Mouse (Mus musculus) heart, adult 2 months (tissue): ENCODE data around the gene Ttc30a1. TPM values are rescaled to one million over a fixed set of nuclear protein-coding genes. Genes with fewer than 3 reads are reported as not detected.

Experiments
- DNase-seq, 2 experiments: peaks; one replicate each; pipeline ENCODE4 v3.0.0; 2021
- H3K27ac ChIP-seq: fragments of 200-600 bp; 2 replicates; pipeline ENCODE4 v1.8.1; 2022
- H3K27me3 ChIP-seq: fragments of 200-500 bp; 2 replicates; pipeline ENCODE4 v1.6.1; 2012; ENCODE audit warnings: mild to moderate bottlenecking, low read length, inconsistent platforms, mixed read lengths; ENCODE audit not compliant: control insufficient read depth, insufficient read depth
- H3K36me3 ChIP-seq: fragments of 200-500 bp; 2 replicates; pipeline ENCODE4 v1.6.1; 2012; ENCODE audit warnings: low read length, inconsistent platforms; ENCODE audit not compliant: control insufficient read depth, insufficient read depth
- H3K4me1 ChIP-seq: fragments of 200-500 bp; 2 replicates; pipeline ENCODE4 v1.6.1; 2011; ENCODE audit warnings: low read length; ENCODE audit not compliant: control insufficient read depth, insufficient read depth
- H3K4me3 ChIP-seq: fragments of 200-600 bp; 2 replicates; pipeline ENCODE4 v1.8.1; 2022
- H3K79me2 ChIP-seq: fragments of 200-500 bp; replicated peaks from 2 replicates; pipeline ENCODE4 v1.6.1; 2012; ENCODE audit warnings: mild to moderate bottlenecking, inconsistent platforms, low read length, moderate library complexity, mixed read lengths; ENCODE audit not compliant: control insufficient read depth, insufficient read depth
- H3K9ac ChIP-seq: fragments of 200-500 bp; 2 replicates; pipeline ENCODE4 v1.6.1; 2012; ENCODE audit warnings: low read depth, mild to moderate bottlenecking, control low read depth, inconsistent platforms, low read length, mixed read lengths
- CTCF ChIP-seq: fragments of 200-600 bp; IDR thresholded peaks from 2 replicates; pipeline ENCODE4 v1.8.1; 2022; ENCODE audit warnings: antibody characterized with exemption, mild to moderate bottlenecking, moderate library complexity
- EP300 ChIP-seq: fragments of 200-500 bp; IDR thresholded peaks from 2 replicates; pipeline ENCODE4 v1.6.1; 2011; ENCODE audit warnings: low read depth, low read length, control low read depth; ENCODE audit not compliant: insufficient read depth
- POLR2A ChIP-seq: fragments of 200-500 bp; IDR thresholded peaks from 2 replicates; pipeline ENCODE4 v1.6.1; 2011; ENCODE audit warnings: mild to moderate bottlenecking, low read depth, low read length, control low read depth; ENCODE audit not compliant: insufficient read depth
- WGBS: fragments of 180-500 bp; shearing (Covaris S2); methylation state at CpG from one replicate; pipeline ENCODE4 v1.1.7; 2018; 5-methylcytosine and 5-hydroxymethylcytosine counted together
- intact Hi-C: fragments of 180-260 bp; cut with DNase I; formaldehyde crosslinking; loops from one replicate; pipeline ENCODE4 v1.15.1; 2025
- polyA plus RNA-seq: library from polyadenylated mRNA; depleted of rRNA; stranded (reverse); fragments of >200 nt; gene quantifications from 2 replicates; pipeline ENCODE4 v1.2.3, GENCODE M21; 2012
- total RNA-seq, 2 experiments: library from RNA; stranded (reverse); gene quantifications; 2 replicates each; pipeline ENCODE4 v1.2.3; 2021

The Ttc30a1 gene
- total and polyA plus RNA-seq, 3 experiments, result 2.4 to 4.0 (median 3.1) TPM

GRCm38 (mm10) chr2:75997726-75998125, 16.0 kb upstream of the Ttc30a1 start:
- intact Hi-C loops, result no loop called here

GRCm38 (mm10) chr2:75994841-75995240, 13.1 kb upstream of the Ttc30a1 start:
- TF ChIP-seq CTCF (no peak), POLR2A (no peak), EP300 (no peak)
- Histone ChIP-seq H3K27me3 (no peaks in the 10 kb centered on the region), H3K36me3 (no peaks in the 10 kb centered on the region), H3K27ac (no peak overlapping the region), H3K4me3 (no peak overlapping the region), H3K79me2 (no peaks in the 10 kb centered on the region), H3K4me1 (peaks cover 2% of the 10 kb centered on the region; the same call in 1 of the 2 replicates), H3K9ac (no peak overlapping the region)
- intact Hi-C loops, result no loop called here
- WGBS, result 91% methylated on average over 11 of the region's 11 CpGs
- no peak for DNase-seq

More at GRCm38 (mm10) chr2:75997726-75998125, 16.0 kb upstream of the Ttc30a1 start:
- DNase-seq, result no peak
- TF ChIP-seq EP300 (no peak), POLR2A (no peak), CTCF (no peak)
- Histone ChIP-seq H3K4me1 (peaks cover 2% of the 10 kb centered on the region; the same call in 1 of the 2 replicates), H3K27ac (no peak overlapping the region), H3K79me2 (no peaks in the 10 kb centered on the region), H3K36me3 (no peaks in the 10 kb centered on the region), H3K4me3 (no peak overlapping the region), H3K9ac (no peak overlapping the region), H3K27me3 (no peaks in the 10 kb centered on the region)
- WGBS, result 30% methylated on average over 12 of the region's 12 CpGs

- Histone ChIP-seq H3K4me1 (no peaks in the 10 kb centered on the region), H3K79me2 (no peaks in the 10 kb centered on the region), H3K27me3 (no peaks in the 10 kb centered on the region), H3K36me3 (no peaks in the 10 kb centered on the region), H3K9ac (no peak overlapping the region), H3K27ac (no peak overlapping the region), H3K4me3 (no peak overlapping the region)
- 45% methylated on average over 6 of the region's 6 CpGs for WGBS
- TF ChIP-seq POLR2A (no peak), CTCF (no peak), EP300 (no peak)
- DNase-seq, result no peak
- intact Hi-C loops, result no loop called here
Measured at GRCm38 (mm10) chr2:75991581-75992205, 9.9 kb upstream of the Ttc30a1 start.

- TF ChIP-seq CTCF, result peak; percentile 83
- no peak for TF ChIP-seq EP300
- H3K4me3 ChIP-seq, result no peak overlapping the region
- no peak overlapping the region for H3K27ac ChIP-seq
- H3K36me3 ChIP-seq, result no peaks in the 10 kb centered on the region
- DNase-seq, result peak; percentile 60 to 71
- H3K79me2 ChIP-seq, result no peaks in the 10 kb centered on the region
- no peaks in the 10 kb centered on the region for H3K4me1 ChIP-seq
- 44% methylated on average over 13 of the region's 13 CpGs for WGBS
- H3K27me3 ChIP-seq, result no peaks in the 10 kb centered on the region
- intact Hi-C loops, result no loop called here
- H3K9ac ChIP-seq, result no peak overlapping the region
Measured at GRCm38 (mm10) chr2:75990885-75991539, 9.2 kb upstream of the Ttc30a1 start.

GRCm38 (mm10) chr2:75989694-75990093, 7.9 kb upstream of the Ttc30a1 start:
- TF ChIP-seq POLR2A (no peak), EP300 (no peak), CTCF (no peak)
- H3K9ac ChIP-seq, result no peak overlapping the region
- no peaks in the 10 kb centered on the region for H3K36me3 ChIP-seq
- H3K4me3 ChIP-seq, result no peak overlapping the region
- H3K79me2 ChIP-seq, result no peaks in the 10 kb centered on the region
- WGBS, result 80% methylated on average over 4 of the region's 4 CpGs
- no peaks in the 10 kb centered on the region for H3K27me3 ChIP-seq
- no peak overlapping the region for H3K27ac ChIP-seq
- intact Hi-C loops, result no loop called here
- no peaks in the 10 kb centered on the region for H3K4me1 ChIP-seq
- DNase-seq, result no peak

GRCm38 (mm10) chr2:75988779-75989363, 7.1 kb upstream of the Ttc30a1 start:
- DNase-seq, result no peak
- H3K27ac ChIP-seq, result no peak overlapping the region
- TF ChIP-seq POLR2A (no peak), CTCF (no peak), EP300 (no peak)
- no peaks in the 10 kb centered on the region for H3K27me3 ChIP-seq
- no peaks in the 10 kb centered on the region for H3K79me2 ChIP-seq
- 60% methylated on average over 7 of the region's 7 CpGs for WGBS
- no peaks in the 10 kb centered on the region for H3K36me3 ChIP-seq
- intact Hi-C loops, result no loop called here
- no peaks in the 10 kb centered on the region for H3K4me1 ChIP-seq
- H3K9ac ChIP-seq, result no peak overlapping the region
- no peak overlapping the region for H3K4me3 ChIP-seq
